Mouse (Mus musculus): ENCODE data around the gene Fundc2.

Gene Fundc2

DNA sequence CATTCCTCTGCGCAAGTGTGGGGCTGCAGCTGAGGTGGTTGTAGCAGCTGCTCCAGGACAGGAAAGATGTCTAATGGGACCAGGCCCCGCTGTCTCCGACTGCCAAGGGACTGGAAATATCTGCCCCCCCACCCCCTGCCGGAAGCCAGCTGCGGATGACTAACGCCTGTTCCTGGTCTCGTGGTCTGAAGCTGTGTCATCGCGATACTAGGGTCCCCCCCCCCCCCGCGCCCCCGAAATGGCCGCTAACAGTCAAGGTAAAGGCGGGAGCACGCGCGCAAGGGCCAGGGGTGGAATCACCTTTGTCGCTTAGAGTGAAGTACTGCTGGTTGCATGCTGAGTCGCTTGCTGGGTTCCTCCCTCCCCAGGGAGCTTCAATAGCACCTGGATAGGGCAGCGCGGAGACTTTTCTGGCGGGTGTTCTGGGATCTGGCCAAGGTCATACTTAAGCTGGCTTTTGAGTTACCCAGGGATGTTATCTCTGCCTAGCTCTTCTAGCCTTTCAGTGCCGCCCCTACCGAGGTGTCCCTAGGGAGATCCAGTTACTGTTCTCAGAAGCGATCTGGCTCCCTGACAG is at the start of gene Fundc2, which contains the start of gene F8:
Fundc2 (plus strand) TSS at position 205 of the 577 bp plus-strand sequence.
F8 (minus strand) TSS at position 421 of the 577 bp plus-strand sequence.
- DNase-seq = peak; percentile 84

DNA sequence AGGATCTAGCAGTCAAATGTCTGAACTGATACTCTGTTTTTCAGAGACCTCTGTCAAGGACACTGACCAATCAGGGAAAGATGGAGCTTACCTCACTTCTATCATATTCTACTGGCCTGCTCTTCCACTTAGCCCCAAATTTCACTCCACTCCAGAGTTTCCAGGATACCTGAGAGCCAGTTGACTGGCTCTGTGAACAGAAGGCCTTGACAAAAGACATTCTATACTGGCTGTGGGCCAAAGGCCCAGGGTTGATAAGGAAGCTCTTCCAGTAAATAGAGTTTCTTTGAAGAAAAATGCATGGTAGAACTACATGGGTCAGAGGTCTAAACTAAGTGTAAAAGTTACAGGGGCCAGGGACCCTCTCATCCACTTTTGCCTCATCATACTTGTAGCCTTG is 12.0 kb upstream of the Fundc2 start:
- no peak for DNase-seq

DNA sequence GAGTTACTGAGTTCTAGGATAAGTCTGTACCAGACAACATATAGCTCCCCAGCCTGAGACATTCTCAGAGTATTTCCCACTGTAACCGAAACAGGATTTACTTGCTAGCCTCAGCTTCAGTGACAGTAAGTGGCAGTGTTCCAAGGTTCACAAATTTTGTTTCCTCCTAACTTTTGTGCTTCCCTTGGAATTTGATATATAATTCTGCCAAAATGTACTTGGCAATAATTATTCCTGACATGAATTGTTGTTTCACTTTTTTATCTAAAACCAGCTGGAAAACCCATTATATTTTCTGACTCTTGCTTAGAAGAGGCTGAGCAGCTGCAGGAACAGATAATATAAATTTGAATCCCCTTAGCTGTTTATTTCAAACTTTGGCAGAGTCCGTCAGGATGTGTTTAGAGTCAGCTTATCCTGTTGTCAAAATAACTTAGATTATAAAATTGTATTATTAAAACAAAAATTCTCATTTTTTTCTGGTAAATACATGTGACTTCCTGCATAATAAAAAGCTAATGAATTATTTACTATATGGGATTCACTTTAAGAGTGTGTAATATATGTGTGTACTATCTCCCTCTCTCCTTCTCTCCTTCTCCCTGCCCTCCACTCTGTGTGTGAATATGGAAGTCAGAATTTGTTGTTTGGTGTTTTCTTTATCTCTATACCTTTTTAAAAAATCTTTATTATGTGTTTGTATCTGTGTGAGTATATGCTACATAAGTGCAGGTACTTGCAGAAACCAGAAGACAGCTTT is 9.4 kb upstream of the Fundc2 start:
- DNase-seq = no peak

DNA sequence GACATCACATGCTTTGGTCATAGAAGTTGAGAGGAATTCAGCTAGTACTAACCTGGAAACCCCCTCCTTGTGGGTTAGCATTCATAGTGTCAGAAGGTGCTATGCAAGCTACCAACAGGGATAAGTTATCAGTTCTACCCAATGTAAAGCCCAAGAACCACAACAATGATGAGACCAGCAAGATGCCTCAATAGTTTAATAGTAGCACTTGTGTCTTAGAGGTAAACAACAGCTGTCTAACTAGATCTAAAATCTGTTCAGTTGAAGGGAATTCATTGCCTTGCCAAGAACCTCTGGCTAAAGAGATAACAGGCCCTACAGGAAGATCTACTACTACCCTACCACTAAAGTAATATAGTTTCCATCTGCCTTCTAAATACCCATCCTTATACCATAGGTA is 5.4 kb upstream of the Fundc2 start:
- no peak for DNase-seq

DNA sequence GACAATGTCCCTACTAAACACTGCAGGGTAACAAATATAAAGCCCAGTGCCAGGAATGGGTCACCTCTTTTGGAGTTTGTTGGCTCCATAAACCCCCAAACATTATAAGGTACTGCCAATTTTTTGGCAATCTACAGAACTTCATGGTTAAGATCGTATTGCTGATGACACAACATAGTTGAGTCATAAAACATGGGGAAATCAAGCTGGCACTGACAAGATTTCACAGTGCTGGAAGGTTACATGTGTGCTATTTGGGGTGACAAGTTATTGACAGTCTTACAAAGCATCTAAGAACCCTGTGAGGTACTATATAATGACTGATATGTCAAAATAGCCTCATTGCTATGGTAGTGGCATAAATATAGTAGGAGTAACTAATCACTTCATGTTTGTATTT is 1.0 kb upstream of the Fundc2 start:
- peak; percentile 4 for DNase-seq

DNA sequence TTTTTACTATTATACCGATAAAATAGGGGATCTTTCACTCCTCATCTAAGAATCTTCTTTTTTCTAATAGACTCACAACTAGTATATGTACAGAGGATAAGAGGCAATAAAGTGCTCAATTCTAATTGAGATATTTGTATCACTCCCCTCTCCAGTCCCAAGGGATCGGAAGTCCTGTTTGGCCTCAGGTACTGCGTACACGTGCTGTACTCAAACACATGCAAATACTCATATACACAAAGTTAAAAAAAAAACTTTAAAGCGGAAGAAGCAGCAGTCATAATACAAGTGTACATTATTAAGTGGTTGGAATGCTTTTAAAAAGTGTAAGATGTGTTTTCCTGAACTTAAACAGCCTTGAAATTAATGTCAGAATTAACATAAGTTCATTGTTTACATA is 500 bp upstream of the Fundc2 start:
- no peak for DNase-seq

DNA sequence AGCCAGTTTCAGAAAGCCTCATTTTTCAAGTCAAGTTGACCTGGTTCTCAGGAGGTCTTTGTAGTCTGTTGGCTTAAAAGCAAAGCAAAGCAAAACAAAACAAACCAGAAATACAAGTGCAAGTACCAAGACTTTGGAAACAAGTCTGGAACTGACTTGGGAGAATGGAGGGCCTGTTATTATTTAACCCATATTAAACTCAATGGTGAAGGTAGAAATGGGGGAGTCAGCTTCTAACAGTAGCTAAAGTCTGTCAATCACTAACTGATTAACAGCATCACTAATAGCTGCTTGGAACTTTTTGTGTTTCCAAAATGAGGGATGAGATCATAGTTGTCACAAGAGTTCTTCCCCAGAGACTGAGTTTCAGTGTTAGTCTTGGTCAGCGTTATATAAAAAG is 17.3 kb downstream of the Fundc2 start:
- DNase-seq = no peak

DNA sequence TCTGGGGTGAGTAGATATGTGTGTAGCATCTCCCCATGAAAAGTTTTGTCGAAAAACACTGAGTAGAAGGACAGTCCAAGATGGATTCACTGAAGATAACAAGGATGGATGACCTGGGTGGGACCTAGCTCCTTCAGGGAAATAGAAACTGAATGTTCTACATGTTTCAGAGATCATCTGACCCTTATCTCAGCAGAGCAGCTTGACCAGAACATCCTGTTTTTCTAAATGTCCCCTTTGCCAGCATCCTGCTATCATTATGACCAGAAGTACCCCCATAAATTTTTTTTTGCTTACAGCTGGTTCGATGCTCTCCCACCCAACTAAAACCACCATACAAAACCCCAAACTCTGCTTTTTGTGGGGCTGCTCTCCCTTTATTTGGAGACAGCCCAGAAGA is 20.5 kb downstream of the Fundc2 start:
- DNase-seq = no peak

DNA sequence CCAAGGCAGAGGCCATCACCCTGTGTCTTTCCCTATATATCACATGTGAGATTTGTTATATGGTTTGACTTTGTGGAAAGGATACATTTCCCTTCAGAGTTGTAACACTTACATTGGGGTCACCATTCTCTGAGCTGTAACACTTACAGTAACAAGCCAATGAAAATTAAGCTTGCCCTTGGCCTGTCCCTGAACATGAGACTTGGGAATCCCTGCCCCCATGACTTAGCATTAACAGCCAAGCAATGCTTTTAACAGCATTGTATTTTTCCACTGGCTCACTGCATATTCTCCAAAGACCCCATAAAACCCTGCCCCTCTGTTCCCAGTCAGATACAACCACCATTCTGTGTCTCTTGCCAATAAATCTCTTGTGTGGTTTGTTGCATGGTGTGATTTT is 21.2 kb downstream of the Fundc2 start:
- DNase-seq = no peak

DNA sequence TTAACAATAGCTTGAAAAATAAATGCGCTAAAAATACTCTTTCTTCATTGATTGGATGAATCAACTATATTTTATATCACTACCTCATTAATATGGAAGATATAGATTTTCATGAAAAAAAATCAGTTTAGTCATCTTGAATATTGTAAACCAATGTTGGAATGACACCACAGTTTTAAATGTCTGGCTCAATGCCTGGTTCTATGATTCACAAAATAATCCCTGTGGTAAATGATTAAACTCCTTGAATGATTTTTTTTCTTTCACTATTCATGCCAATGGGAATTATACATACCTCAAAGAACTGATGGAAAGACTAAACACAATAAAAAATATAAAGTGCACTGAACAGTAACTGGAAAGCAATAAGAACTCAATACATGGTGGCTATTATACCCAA is 27.5 kb downstream of the Fundc2 start:
- no peak for DNase-seq

DNA sequence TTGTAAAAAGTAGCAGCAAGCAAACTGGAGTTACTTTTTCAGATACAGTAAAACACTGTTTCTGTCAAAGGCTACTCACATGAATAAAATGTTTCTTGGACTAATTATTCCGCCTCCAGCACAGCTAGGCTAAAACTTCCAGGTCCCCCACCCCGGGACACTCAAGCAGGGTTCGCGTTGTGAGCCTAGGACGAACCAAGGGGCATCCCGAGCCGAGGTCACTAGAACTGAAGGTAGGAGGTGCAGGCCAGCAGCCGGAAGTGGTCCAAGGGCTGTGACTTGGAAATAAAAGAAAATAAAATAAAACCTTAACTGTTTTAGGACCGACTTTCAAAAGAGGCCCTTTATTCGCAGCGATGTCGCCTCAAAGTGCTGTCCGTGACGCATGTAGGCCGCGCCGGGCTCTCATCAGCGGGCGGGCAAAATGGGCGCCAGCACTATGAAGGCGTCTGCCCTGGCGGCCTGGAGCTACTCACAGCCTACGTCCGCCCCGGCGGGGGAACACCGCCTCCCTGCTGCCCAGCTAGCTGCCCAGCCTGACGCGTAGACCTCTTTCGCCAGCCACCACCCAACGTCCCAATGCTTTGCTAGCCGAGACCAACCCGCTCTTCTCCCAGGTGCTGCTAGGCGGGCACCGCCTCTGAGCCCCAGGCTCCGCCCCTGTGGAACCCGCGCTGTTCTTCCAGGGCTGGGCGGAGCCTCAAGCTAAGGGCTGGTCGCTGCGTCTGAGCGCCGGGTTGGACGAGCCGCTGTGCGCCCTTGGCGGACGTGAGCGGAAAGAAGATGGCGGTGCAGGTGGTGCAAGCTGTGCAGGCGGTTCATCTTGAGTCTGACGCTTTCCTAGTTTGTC is 34.0 kb downstream of the Fundc2 start, which contains the start of the genes Cmc4, Mtcp1 and Brcc3:
Cmc4 (minus strand) TSS at position 649 of the 850 bp plus-strand sequence.
Mtcp1 (minus strand) TSS at position 653 of the 850 bp plus-strand sequence.
Brcc3 (plus strand) TSS at position 693 of the 850 bp plus-strand sequence.
- peak; percentile 92 for DNase-seq

Data from cerebellum, adult 9-11 months (tissue).